Mouse (Mus musculus) thymus, postnatal 0 days (tissue): ENCODE measurements around the gene 4930522H14Rik. TPM values are rescaled to one million over a fixed set of nuclear protein-coding genes. Genes with fewer than 3 reads are reported as not detected.

Source experiments
- DNase-seq: peaks from one replicate; pipeline ENCODE4 v3.0.0-alpha.2; 2015; ENCODE audit warnings: low spot score
- polyA plus RNA-seq: library from polyadenylated mRNA; unstranded; fragments of >200 nt; fragmentation: Nextera tagmentation; extraction: Ambion mirVana; gene quantifications from 2 replicates; pipeline ENCODE4 v1.2.1, GENCODE M21; 2015

The 4930522H14Rik gene
- not detected in 2 replicates for polyA plus RNA-seq

- no peak for DNase-seq
Measured at GRCm38 (mm10) chr4:109531111-109531510, at the start of gene 4930522H14Rik. TSS of gene 4930522H14Rik (minus strand) at chr4:109531297.

- no peak for DNase-seq
Measured at GRCm38 (mm10) chr4:109578356-109578755, 47.3 kb upstream of the 4930522H14Rik start.

- no peak for DNase-seq
Measured at GRCm38 (mm10) chr4:109576933-109577332, 45.8 kb upstream of the 4930522H14Rik start.

- no peak for DNase-seq
Measured at GRCm38 (mm10) chr4:109574845-109575244, 43.7 kb upstream of the 4930522H14Rik start.

DNA sequence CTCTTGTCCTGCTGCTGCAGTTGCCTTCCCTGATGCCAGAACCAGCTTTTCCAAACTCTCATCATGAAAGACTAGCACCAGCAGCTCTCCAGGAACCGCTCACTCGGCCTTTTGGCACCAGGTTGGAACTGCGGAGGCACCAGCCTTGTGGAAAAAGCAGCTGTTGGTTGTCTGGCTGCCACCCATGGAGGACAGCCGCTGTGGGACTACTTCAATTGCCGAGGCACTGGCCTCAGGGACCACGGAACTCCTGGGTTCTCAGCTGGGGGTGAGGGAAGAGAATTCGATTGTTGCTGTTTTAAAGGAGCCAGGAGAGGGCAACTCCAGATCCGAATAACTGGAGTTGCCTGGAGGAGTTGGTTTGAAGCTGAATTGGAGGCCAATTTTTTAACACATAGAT is 43.2 kb upstream of the 4930522H14Rik start:
- no peak for DNase-seq

GRCm38 (mm10) chr4:109572632-109573031 is 41.5 kb upstream of the 4930522H14Rik start:
- DNase-seq: no peak

DNA sequence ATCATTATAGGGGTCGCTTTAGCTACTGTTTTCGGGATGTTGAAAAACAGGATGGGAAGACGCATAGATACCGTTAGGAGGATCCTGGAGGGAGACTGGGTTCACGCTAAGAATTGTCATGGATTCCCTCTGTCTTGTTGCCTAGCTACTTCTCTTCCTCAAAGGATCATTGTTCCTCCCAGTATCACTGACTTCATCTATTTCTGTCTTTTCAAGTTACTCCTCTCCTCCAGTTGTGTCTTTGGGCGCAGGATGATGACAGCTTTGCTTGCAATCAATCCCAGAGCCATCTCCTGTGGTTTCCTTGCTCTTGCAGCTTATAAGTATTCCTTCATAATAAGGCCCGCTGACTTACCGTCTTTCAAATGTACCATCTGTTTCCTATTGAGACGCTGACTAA is 38.3 kb upstream of the 4930522H14Rik start:
- DNase-seq: no peak

GRCm38 (mm10) chr4:109568959-109569358 is 37.9 kb upstream of the 4930522H14Rik start:
- no peak for DNase-seq

DNA sequence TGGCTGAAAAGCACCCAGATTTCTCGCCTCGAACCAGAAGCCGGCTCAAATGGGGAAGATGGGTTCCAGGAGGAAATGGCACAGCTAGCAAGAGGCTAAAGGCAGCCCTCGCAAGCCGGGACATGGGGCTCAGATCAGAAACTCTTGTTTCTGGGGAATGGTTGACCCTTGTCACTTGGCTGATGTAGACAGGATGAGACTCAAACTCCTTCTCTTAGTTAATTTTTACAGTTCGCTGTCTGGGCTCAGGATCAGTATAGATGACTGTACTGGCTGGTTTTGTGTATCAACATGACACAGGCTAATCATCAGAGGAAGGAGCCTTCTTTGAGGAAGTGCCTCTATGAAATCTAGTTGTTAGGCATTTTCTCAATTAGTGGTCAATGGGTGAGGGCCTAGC is 33.6 kb upstream of the 4930522H14Rik start:
- DNase-seq: no peak

DNA sequence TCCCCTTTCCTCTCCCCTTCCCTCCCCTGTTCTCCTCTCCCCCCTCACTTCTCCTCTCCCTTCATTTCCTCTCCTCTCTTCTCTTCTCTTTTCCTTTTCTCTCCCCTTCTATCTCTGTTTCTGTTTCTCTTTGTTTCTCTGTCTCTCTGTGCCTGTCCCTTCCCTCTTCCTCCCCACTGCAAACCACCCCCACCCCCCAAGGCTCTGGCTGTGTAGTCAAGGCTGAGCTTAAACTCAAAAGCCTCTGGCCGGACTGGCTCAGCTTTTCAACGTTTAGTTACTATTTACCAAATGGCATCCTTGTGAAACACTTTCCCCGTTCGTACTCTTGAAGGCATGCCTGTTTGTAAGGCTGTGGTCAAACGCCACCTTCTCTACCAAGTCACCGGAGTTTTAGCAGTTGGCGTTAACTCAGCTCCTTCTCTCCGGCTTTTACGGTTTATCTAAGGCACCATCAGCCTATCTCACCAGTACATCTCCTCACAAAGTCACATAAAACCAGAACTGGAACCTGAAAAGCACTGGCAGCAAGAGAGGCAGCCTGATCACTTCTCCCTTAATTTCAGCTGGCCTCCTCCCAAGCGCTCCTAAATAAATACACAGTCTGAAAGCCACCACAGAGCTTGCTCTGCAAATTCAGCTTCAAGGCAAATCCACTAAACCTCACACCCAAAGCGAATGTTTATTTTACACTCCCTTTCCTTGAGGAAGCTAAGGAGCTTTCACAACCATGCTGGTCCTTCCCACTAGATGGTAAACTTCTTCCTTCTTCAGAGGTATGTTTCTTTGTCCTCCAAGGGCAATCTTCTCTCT is 19.4 kb upstream of the 4930522H14Rik start:
- DNase-seq: no peak

DNA sequence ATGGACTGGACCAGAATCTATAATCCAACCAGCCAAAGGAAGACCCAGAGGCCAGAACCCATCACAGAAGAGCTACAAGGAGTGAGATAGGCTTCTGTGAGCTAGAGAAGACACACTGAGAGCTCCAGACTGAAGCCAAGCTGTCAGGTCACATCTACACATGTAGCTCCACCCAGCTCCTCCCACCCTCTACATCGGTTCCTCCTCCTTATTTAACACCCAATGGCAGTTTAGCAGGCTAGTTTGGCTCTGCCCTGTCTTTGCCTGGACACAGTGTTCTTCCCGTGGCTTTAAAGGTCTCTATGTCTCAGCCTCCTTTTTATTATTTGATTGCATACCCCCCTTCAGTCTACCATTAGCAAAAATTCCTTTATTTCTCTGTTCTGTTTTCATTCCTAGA is 16.2 kb upstream of the 4930522H14Rik start:
- no peak for DNase-seq

DNA sequence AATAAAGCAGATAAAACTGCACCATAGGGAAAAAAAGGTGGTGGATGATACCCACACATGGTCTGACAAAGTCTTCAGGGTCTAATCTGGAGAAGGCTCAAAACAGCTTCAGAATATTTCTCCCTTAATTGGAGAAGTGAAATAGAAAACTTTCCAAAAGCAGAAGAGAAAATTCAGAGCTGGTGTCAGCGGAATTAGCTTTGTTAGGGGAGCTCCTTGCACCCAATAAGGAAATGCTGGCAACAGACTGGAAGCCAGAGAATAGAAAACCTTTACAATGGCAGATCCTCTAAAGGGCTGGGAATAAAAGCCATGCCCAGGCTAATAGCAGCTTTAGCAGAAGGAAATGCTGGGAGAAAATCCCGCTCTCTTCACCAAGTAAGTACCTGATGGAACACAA is 15.4 kb upstream of the 4930522H14Rik start:
- no peak for DNase-seq

GRCm38 (mm10) chr4:109530245-109530816 is 766 bp downstream of the 4930522H14Rik start:
- no peak for DNase-seq

GRCm38 (mm10) chr4:109504885-109505284 is 26.2 kb downstream of the 4930522H14Rik start:
- DNase-seq: peak; percentile 76

- DNase-seq: no peak
Measured at GRCm38 (mm10) chr4:109498476-109498875, 32.6 kb downstream of the 4930522H14Rik start.

DNA sequence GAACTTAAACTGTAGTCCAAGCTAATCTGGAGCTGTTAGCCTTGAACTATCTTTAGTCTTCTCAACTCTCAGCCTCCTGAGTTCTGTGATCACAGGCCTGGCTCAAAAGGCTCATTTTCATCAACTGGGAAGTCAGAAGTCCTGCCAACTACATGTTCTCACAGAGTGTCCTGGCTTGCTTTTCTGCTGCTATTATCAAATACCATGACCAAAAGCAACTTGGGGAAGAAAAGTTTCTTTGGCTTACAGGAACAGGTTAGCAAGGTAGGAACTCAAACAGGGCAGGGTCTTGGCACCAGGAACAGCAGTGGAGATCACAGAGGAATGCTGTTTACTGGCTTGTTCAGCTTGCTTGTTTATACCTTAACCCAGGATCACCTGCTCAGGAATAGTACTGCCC is 37.5 kb downstream of the 4930522H14Rik start:
- no peak for DNase-seq

GRCm38 (mm10) chr4:109488812-109489211 is 42.3 kb downstream of the 4930522H14Rik start:
- no peak for DNase-seq

DNA sequence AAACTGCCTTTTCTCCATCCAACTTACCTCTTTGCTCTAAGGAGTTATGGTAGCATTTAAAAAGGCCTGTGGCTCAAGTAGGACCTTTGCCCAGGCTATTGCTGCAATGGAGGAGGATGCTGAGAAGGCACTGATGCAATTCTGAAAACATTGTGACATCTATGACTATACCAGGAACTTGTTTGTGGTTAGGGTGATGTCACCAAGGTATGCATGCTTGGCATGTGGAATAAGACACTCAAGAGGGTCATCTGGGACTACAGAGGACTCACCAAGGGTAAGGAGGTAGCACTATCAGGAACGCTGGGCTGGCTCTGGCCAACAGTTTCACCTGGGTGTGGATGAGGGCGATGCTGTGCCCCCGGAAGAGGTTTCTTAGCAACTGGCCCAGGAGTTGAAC is 46.5 kb downstream of the 4930522H14Rik start, which contains the start of gene Rnf11:
TSS of gene Rnf11 (minus strand) at position 108 of the 400 bp plus-strand sequence.
- DNase-seq: no peak

- DNase-seq: no peak
Measured at GRCm38 (mm10) chr4:109482701-109483100, 48.4 kb downstream of the 4930522H14Rik start.

DNA sequence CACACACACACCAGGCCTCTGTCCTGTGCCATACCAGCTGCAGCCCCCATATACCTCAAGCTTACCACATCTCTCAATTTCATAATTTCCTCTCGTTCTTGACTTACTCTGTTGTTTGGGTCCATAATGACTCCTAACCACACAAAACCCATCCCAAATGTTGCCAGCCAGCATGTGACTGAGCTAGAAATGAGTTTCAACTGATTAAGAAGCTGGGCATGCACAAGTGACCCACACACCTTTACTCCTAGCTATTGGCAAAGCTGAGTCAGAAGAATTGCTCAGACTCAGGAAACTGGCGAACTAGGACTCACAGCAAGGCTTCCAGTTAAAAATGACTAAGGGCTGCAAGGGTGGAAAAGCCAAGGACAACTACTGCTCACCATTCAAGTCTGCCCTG is 49.7 kb downstream of the 4930522H14Rik start:
- DNase-seq: no peak

DNA sequence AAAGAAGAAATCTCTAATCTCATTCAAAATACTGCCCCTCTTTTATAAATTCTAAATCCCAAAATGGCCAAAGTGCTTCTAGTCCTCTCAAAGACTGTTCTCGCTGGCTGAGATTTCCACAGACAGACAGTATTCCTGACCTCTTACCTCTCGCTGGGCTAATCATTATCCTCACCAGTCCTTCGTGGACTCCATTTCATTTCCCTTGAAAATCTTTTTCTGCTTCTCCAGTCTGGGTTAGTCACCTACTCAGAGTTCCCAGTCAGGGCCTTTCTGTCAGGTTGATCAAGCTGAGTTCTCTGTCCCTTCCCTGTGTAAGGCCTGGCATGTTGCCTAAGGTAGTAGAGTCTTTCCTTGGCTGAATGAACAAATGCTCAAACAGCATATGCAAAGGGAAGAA is 53.6 kb downstream of the 4930522H14Rik start:
- DNase-seq: no peak

- DNase-seq: peak; percentile 72
Measured at GRCm38 (mm10) chr4:109476554-109477014, 54.5 kb downstream of the 4930522H14Rik start.
